Mouse (Mus musculus) embryonic fibroblast, embryonic 13.5 days (primary cell): ENCODE results near the gene Magi3.

Experiments
- CTCF ChIP-seq: IDR thresholded peaks from 2 replicates; pipeline ENCODE4 v1.5.1; 2011; ENCODE audit warnings: mild to moderate bottlenecking, control low read depth, low read length, moderate library complexity, borderline replicate concordance; ENCODE audit not compliant: insufficient read depth
- POLR2A ChIP-seq: IDR thresholded peaks from 2 replicates; pipeline ENCODE4 v1.6.1; 2011; ENCODE audit warnings: low read depth, mild to moderate bottlenecking, control low read depth, low read length, moderate library complexity

DNA sequence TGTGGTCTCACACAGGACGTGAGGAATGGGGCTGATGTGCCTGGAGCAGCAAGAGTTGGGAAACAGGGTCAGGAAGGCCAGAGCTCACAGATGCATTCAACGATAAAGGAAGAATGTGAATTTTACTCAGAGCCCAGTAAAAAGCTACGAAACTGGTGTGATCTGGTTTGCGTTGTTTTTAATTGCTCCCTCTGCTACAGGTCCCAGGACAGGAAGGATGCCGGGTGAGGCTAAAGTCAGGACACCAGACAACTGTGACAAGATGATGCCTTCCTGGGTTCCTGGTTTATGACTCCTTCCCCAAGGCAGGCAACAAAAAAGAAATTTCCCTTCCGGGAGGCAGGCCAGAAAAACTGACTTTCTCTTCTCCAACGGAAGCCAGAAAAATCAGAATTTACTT is 6.6 kb upstream of the Magi3 start:
- TF ChIP-seq CTCF (no peak), POLR2A (no peak)
